Mouse (Mus musculus) adrenal gland (tissue): ENCODE measurements around the gene Cxcr4.
"Not testable (repeated sequence)": the region's sequence is repeated elsewhere in the genome, so short reads cannot be mapped to it uniquely, and the experiment has no call there.

ENCODE experiments used
- intact Hi-C: fragments of 180-260 bp; cut with DNase I; formaldehyde crosslinking; loops from one replicate; pipeline ENCODE4 v1.15.1; 2025

Cxcr4 gene

DNA sequence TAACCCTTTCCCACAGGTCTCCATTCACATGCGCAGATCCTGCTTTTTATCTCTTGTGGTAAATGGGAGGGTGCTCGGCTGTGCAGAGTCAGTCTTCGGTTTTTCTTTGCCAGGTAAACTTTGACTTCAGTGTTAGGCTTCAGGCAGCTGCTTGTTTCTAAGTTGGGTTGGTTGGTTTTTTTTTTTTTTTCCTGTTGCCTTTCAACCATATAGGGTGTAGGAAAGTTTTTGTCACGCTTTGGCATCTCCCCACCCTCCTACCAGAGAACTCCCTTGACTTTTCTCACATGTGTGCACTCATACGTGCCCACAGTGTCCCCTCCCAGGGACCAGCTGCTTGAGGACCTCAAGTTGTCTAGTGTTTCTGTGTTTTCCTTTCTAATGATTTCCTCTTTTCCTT is 9.2 kb upstream of the Cxcr4 start:
- intact Hi-C loops: no loop called here

DNA sequence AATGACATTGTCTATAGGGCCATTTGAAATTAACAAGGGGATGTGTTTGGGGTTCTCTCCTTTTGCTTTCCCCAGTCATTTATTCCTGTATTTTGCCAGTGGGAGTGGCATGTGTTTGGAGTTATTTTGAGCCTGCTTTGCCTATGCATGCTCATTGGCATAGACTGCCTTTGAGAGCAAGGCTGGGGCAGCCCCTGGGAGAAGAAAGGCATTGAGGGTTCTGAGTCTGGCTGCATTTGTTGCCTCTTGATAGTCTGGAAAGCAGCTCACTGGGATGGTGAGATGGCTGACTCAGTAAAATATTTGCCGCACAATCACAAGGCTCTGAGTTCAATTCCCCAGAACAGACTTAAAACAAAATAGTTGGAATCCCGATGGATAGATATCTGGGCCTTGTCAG is 8.5 kb upstream of the Cxcr4 start:
- intact Hi-C loops: no loop called here

DNA sequence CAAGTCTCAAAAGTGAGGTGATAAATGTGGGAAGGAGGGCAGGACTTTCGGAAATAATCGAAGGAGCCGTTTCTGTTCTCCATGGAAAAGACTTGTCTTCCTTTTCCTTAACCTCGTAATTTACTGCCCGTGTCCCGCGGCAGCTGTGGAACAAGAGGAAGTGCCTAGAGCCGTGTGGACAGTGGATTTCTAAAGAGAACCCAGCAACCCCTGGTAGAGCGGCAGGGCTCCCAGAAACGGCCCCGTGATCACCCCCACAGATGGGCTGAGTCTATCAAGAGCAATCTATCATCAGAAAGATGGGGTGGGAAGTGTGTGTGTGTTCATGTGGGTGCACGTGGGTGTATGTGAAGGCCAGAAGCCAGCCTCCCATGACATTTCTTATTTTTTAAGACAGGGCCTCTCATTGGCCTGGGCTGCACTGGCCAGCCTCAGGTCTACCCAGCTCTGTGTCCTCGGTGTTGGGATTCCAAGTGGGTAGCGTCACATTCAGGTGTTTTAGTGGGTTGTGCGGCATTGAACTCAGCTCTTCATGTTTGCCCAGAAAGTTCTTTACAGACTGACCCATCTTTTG is 5.2 kb upstream of the Cxcr4 start:
- intact Hi-C loops: loop anchor here (10.0 kb wide), 1 partner anchor 192 kb away; no protein-coding TSS in a partner anchor

DNA sequence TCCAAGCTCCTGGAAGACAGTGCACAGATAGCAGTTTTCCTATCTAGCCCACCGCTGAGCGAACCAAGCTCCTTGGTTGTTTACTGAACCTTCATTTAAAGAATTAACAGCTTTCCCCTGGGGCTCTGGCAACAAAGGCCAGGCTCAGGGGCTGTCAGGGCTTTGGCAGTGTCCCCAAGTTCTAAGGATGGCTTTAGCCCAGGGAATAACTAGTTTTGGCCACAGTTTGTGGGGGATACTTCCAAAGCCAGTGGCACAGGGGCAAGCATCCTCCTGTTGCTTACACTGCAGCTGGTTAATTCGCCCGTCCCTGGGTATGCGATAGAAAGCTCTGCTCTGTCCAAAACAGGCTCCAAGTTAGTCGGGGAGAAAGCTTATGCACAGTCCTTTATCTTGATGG is 3.4 kb upstream of the Cxcr4 start:
- intact Hi-C loops: loop anchor here (10.0 kb wide), 1 partner anchor 191 kb away; no protein-coding TSS in a partner anchor

DNA sequence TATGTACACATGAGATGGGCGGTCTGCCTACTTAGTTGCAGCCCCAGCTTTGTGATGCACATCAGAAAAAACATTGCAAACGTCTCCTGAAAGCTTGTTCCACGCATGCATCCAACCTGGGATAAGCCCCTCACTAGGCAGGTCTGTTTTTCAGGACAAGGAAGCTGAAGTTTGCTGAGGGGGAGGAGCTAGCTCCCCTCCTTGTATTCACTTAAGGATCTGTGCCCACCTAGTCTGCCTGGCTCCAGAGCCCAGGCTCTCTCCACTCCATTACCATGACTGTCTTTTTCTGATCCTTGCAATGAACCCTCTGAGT is 3.0 kb upstream of the Cxcr4 start:
- intact Hi-C loops: loop anchor here (10.0 kb wide), 1 partner anchor 190 kb away; no protein-coding TSS in a partner anchor

DNA sequence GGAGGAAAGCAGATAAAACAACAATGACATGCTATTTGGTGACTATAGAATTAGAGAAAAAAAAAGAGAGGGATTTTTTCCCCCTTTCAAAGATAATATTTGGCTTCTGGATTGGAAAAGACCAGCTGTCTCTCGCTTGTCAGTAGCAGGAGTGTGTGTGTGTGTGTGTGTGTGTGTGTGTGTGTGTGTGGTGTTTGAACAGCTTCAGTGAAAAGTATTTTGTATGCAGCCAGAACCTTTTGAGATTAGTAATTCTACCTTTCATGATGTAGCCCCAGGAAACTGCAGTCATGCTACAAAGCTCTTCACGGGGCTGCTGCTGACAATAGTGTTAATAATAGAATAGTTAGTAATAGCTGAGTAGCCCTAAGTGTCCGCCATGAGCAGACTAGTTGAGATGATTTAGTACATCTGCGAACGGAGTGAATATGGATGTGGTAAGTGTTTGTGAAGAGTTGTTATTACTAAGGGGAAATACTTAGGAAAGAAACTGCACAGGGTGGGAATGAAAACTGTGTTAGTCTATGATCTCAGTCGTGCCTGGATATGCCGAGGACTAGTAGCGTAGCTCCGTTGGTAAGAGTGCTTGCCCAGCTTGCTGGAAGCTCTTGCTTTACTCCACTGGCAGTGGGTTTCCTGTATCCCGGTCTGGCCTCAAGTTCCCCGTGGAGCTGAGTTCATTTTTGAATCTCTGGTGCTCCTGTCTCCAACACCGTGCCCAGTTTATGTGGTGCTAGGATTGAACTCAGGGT is 2.4 kb upstream of the Cxcr4 start:
- intact Hi-C loops: loop anchor here (5.0 to 10.0 kb wide), 4 partner anchors 88 to 228 kb away; no protein-coding TSS in a partner anchor

DNA sequence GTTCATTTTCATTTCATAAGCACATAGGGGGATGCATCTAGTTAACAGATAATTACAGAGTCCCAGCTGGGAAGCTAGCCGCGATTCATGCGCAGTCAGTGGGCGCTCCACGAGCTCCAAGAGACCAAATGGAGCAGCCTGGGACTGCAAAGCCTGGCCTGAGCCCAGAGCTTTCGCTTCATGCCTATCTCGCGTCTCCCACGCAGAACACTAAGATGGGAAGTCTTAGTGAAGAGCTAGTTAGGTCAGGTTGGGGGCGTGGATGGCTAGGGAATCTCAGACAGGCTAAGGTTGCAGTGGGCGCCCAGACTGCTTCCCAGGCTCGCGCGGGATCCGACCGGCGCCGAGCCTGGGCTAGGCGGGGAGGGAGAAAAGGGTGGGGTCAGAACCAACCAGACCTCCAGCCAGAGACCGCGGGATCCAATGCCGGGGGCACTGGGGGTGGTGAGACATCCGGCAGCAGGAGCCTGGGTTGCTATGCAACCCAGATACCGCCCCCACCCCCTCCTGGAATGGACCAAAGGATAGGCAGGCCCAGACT is 938 bp upstream of the Cxcr4 start:
- intact Hi-C loops: loop anchor here (5.0 to 10.0 kb wide), 4 partner anchors 89 to 229 kb away; no protein-coding TSS in a partner anchor

DNA sequence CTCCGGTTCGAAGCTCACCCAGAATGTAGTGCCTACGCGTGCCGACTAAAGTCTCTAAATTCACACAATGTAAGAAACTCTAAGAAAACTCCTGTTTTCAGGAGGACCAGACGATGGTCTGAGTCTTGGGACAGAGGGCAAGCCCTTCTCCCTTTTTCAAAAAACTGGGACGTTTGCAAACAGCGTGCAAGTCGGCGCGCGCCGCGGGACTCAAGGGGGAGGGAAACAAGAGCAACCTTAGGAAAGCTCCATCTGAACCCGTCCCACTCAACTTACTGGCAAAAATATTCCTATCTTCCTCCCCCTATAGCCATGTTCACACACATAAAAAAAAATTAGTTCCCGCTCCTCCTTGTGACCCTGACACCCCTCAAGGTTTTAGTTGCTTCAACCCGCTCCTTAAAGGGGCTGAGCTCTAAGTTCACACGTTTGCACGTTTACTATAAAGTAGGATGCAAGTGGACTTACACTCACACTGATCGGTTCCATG is 327 bp downstream of the Cxcr4 start:
- intact Hi-C loops: loop anchor here (5.0 to 10.0 kb wide), 4 partner anchors 91 to 231 kb away; no protein-coding TSS in a partner anchor

DNA sequence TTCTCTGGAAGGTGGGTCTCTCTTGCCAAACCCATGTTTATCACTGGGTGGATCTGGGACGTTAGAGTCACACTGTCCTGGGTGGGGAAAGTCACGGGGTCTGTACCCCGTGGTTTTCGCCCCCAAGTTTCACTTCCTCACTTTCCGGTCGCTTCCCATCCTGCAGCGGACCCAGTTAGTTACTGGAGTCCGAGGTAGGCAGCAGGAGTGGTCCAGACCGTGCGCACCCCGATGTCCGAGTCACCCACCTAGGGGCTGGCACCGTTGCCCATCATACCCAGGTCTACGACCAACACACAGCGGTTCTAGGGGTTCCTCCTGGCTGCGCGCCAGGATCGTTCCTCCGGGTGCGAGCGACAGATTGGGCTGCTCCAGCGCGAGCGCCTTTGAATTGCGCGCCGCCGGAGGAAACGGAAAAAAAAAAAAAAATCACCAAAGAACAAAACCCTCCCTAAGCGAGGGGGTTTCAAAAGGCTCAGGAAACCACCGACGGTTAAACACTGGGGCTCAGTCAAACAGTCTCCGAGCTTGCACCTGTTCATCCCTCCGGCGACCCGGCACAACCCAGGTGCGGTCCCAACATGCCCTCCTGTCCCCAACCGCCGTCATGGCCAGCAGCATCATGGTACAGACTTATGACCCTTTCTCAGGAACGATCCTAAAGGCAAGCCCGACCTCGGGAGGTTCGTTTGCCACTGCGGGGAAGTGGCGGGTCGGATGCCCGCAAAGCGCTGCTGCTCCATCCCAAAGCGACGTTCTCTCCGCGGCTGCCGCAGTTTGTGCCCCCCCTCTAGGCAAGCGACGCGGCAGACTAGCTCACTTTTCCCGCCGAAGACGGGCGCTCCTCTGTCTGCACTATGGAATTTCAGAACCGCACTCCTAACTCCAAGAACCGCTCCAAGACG is 1.0 kb downstream of the Cxcr4 start:
- intact Hi-C loops: loop anchor here (5.0 to 10.0 kb wide), 4 partner anchors 91 to 231 kb away; no protein-coding TSS in a partner anchor

DNA sequence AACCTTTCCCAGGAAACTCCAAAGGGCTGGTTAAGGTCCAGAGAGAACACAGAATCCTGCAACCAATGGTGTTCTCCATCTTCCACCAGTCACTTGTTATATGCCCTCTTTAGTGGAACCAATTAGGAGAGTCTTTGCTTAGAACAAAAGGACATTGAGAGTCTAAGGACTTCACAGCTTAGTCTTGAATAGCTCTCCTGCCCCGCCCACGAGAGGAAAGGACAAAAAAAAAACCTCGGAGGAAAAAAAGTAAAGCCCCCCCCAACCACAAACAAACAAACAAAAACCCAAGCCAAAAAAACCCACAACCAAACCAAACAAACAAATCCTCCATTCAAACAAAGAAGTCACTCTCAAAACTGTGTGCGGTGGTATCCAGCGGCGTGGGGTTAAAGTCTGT is 2.1 kb downstream of the Cxcr4 start:
- intact Hi-C loops: loop anchor here (5.0 to 10.0 kb wide), 4 partner anchors 92 to 232 kb away; no protein-coding TSS in a partner anchor

DNA sequence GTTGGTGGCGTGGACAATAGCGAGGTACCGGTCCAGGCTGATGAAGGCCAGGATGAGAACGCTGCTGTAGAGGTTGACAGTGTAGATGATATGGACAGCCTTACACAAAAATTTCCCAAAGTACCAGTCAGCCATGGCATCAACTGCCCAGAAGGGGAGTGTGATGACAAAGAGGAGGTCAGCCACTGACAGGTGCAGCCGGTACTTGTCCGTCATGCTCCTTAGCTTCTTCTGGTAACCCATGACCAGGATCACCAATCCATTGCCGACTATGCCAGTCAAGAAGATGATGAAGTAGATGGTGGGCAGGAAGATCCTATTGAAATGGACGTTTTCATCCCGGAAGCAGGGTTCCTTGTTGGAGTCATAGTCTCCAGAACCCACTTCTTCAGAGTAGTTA is 2.6 kb downstream of the Cxcr4 start:
- intact Hi-C loops: no loop called here

DNA sequence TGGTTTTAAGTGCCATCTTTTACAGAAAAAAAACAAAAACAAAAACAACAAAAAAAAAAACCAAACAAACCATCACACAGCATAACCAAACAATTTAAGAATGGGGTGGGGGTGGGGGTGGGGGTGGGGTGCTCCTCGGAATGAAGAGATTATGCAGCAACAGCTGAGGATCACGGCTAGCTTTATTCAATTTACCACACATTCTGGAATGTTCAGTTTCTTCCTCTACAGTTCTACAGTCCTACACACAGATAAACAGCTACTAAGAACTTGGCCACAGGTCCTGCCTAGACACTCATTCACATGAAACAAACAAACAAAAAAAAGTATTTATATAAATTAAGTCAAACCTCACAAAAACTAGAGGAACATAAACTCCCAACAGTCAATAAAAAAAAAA is 3.8 kb downstream of the Cxcr4 start:
- intact Hi-C loops: no loop called here

DNA sequence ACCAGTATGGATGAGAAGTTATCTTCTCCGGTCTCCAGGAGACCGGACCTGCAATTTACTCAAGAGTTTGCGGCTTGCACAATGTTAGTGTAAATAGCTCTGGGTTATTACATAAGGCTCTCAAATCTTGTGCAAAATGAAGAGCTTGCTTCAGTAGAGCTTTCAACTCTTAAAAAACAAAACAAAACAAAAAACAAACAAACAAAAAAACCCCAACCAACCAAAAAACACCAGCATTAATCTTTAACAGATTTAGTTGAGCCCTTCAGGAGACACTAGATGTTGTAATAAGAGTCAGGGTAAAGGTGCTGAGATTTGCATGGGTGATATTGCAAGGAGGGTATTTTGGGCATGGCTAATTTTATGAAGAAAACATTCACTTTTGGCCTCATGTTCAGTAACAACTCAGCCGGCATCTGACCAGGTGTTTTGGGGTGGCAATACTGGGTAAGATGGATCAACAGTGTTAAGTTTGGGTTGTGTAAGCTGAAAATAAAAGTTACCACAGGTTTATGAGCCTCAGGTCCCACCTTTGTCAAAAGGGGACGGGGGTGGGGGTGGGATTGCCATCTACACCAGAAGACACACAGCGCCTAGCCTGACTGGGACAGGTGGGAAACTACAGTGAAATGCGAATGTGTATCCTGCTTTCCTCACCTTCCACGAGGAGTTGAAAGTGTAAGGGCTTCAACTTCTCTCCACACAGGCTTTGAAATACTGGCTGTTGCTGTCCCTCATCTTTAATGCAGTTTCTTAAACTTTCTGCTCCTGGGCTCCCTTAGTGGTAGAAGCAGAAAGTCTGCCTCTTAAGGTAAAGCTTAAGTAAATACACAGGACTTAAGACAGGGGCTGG is 4.9 kb downstream of the Cxcr4 start:
- intact Hi-C loops: no loop called here

DNA sequence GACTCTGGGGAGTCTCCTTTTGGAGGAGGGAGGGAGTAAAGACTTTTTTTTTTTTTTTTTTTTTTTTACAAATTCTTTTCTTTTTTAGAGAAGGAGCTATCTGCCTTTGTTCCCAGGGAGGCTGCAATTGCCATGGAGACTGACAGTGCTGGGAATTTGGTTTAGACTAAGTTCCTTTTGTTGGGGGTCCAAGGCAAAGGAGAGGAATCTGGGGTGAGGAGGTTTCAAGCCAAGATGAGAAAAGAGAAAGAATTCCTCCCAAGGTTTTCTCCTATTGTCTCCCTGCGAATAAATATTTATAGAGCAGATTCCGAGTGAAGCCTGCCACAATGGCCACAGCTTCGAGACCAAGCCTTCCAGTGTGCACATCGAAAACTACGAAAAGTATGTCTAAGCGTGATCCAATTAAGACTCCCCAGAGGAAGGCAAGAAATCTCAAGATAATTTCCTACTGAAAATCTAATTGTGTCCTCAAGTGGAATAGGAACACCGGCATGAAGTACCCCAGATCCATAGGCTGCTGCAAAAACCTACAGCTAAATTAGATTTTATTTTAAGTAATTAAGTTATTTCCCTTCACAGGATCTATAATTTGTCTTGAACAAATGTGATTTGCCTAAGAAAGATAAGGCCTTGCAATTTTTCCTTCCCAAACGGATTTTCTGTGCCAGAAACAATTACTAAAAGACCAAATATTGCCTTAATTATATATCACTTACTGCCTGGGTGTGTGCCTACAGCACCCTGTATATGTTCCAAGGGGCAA is 5.7 kb downstream of the Cxcr4 start:
- intact Hi-C loops: no loop called here

DNA sequence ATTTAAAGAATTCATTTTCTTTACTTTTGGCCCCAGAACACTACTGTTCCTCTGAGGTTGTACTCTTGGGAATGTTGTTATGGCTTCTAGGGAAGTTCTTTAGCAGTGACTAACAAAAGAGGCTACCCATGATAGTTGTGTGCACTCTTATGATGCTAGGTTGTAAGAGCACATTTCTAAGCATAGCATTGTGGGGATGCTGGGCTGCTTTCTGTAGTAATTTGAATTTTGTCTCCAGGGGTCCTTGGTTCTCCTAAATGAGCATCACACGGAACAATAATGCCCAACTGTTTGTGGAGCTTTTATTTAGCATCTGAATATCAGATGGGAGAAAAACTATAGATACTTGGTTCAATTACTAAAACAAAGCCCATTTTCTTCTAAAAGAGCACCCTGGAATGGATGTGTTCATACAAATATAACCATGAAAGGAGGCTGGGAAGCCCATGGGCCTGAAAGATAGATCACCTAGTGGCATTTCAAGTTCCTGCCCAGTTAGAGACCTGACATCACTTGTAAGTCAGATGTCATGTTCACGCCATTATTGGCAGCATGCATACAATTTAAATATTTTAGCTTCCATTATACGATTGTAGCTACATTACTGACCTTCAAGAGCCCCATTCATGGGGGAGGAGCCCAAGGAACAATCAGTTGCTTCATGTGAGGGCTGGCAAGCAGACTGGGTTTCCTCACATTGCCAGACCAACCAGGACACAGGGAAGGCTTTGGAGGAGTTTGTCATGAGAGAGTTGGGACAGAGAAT is 6.5 kb downstream of the Cxcr4 start:
- intact Hi-C loops: no loop called here

DNA sequence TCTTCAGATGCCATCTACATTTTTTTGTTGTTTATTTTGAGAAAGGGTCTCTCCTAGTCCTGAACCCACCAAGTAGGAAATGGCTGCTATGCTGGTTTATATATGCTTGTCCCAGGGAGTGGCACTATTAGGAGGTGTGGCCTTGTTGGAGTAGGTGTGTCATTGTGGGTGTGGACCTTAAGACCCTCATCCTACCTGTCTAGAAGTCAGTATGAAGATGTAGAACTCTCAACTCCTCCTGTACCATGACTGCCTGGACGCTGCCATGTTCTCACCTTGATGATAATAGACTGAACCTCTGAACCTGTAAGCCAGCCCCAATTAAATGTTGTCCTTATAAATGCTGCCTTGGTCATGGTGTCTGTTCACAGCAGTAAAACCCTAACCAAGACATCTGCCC is 7.4 kb downstream of the Cxcr4 start:
- intact Hi-C loops: not testable (repeated sequence)

DNA sequence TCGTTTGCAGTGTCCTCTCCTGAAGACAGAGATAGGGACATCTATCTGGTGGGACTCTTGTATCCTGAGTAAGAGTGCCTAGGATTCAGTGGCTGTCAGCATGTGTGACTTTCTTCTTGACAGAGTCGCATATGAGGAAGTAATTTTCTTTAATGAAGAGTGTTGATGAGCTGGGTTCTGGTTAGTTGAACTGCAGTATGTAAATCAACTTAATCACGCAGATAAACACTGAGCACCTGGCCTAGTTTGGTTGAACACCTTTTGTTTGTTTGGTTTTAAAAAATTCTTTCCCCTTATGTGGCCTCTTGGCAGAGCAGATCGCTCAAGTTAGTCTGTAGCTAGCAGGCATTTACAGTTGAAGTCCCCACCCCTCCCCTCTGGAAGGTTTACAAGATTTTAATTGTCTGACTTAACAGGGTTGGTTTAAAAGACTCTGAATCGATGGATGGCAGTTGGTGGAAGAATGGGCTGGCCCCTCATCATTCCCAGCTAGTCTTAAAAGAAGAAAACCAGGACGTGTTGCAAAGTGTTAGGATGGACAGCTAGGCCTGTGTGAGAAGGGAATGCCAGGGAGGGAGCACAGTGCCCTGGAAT is 8.7 kb downstream of the Cxcr4 start:
- intact Hi-C loops: no loop called here

DNA sequence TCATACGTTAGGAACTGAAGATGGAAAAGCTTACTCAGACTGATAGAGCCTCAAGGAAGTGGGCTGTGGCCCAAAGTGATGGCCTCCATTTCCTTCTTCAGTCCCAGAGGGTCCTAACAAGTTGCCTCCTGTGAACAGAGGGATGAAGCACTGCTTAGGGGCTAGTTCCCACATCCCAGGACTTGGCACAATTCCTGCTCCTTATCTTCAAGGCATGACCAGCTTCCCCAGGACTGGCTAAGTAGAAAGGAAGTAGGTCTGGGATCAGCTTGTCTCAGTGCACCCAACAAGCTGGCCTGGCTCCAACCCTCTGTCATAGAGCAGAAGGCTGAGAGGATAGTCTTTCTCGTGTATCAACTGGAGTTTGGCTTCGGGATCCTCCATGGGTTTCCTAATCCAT is 11.8 kb downstream of the Cxcr4 start:
- intact Hi-C loops: no loop called here
